Mouse (Mus musculus): ENCODE measurements around the gene Nanos2.

DNA sequence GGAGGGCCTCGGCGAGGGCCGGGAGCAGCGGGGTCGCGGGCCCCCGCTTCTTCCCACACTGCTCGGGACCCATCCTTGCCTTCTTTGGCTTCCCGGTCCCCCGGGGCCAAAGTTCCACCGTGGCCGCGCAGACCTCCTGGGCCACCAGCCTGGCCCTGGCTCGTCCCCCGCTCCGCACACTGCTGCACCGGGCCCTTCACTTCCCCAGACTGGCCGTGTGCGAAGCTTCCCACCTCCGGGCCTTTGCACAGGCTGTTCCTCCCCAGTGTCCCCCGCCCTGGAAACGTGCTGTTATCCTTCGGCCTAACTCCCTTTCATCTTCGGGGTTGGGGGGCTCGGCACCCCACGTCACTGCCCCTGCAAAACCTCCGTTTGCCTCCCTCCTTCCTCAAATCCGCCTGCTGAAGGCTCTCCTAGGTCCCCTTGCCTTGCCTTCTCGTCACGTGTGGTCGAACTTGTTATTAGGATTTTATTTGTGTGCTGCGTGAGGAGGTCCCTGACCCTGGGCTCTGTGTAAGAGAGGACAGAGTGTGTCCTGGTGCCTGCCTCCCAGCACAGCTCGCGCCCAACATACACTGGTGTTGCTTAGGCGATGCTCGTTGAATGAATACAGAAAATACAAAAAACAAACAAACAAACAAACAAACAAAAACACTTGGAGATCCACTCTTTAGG lies 37.5 kb downstream of the Nanos2 start:
- no peak for TF ChIP-seq CTCF (IDR thresholded peaks at IDR 0.05; ENCODE audit: low read depth)
- TF ChIP-seq EP300 (IDR thresholded peaks at IDR 0.05; ENCODE audit: low read depth), result no peak
